Mouse (Mus musculus) ES-Bruce4 (cell line): ENCODE data around the gene Calu.
A peak's percentile ranks its signal among the peaks of the same experiment; 100 is the strongest.

ENCODE experiments used
- CTCF ChIP-seq: IDR thresholded peaks from one replicate; pipeline ENCODE4 v1.8.1; 2011; ENCODE audit warnings: low read depth, low read length
- POLR2A ChIP-seq: IDR thresholded peaks from one replicate; pipeline ENCODE4 v1.8.1; 2011; ENCODE audit warnings: low read length; ENCODE audit not compliant: insufficient read depth

DNA sequence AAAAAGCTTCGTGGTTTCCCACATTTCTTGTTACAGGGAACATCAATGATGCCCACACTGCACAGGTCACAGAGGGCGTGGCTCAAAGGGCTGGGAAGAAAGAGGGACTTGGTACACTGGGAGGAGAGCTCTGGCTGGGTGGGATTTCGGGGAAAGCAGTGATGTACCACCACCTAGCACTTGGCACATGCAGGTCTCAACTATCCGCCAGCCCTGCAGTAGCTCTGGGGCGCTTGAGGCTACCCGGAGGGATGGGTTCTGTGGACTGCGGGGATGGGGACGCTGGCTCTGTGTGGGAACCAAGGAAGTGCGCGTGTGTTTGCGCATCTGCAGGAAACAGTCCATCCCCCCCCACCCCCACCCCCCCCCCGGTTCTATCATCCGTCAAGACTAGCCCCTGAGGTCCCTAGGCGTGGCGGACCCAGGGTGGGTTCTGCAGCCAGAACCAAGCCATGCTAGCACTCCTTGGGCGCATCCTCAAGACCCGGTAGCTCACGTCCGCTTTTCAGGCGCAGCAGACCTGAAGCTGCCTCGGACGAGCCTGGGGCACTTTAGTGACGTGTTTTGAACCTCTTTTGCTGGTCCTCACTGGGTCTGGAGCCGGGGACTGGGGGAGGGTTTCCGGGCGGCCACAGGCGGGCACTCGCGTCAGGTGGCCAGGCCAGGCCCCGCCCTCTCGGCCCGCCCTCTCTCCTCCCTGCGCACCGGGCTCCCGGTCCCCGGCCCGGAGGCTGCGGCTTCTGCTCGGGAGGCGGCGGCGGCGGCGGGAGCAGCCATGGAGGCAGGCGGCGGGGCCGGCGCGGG lies 48.2 kb downstream of the Calu start, which contains the start of gene Ccdc136:
- peak; percentile 37 for TF ChIP-seq POLR2A
- no peak for TF ChIP-seq CTCF
